Mouse (Mus musculus) hindbrain, embryonic 11.5 days (tissue): ENCODE results near the gene Cavin1. TPM values are rescaled to one million over a fixed set of nuclear protein-coding genes. Genes with fewer than 3 reads are reported as not detected.

Experiments used
- ATAC-seq: fragments of 200-750 bp; cut with Nextera tagmentation; 2 replicates; pipeline ENCODE4 v1.8.0; 2017; ENCODE audit warnings: mild to moderate bottlenecking, moderate TSS enrichment, moderate library complexity; ENCODE audit not compliant: low FRiP score
- DNase-seq: peaks from one replicate; pipeline ENCODE4 v3.0.0-alpha.2; 2015; ENCODE audit warnings: low spot score
- H3K27ac ChIP-seq: fragments of 300-500 bp; sonication (generic); 2 replicates; pipeline ENCODE4 v1.5.1; 2014; ENCODE audit warnings: mild to moderate bottlenecking, low read depth, low read length
- H3K27me3 ChIP-seq: fragments of 300-500 bp; sonication (generic); 2 replicates; pipeline ENCODE4 v1.6.1; 2014; ENCODE audit warnings: mild to moderate bottlenecking, low read length, moderate library complexity, mixed read lengths; ENCODE audit not compliant: control insufficient read depth, insufficient read depth
- H3K36me3 ChIP-seq: fragments of 300-500 bp; sonication (generic); 2 replicates; pipeline ENCODE4 v1.6.1; 2014; ENCODE audit warnings: mild to moderate bottlenecking, low read length, moderate library complexity, mixed read lengths; ENCODE audit not compliant: control insufficient read depth, insufficient read depth
- H3K4me1 ChIP-seq: fragments of 300-500 bp; sonication (generic); replicated peaks from 2 replicates; pipeline ENCODE4 v1.6.1; 2014; ENCODE audit warnings: low read length, mixed read lengths; ENCODE audit not compliant: control insufficient read depth, insufficient read depth
- H3K4me2 ChIP-seq: fragments of 300-500 bp; sonication (generic); replicated peaks from 2 replicates; pipeline ENCODE4 v1.6.1; 2014; ENCODE audit warnings: mild to moderate bottlenecking, low read depth, low read length
- H3K4me3 ChIP-seq: fragments of 300-500 bp; sonication (generic); 2 replicates; pipeline ENCODE4 v1.5.1; 2014; ENCODE audit warnings: low read depth, low read length
- H3K9ac ChIP-seq: fragments of 300-500 bp; sonication (generic); 2 replicates; pipeline ENCODE4 v1.6.1; 2014; ENCODE audit warnings: low read depth, low read length
- H3K9me3 ChIP-seq: fragments of 300-500 bp; sonication (generic); 2 replicates; pipeline ENCODE4 v1.6.1; 2016; ENCODE audit warnings: low read length; ENCODE audit not compliant: control insufficient read depth
- WGBS: fragments of 180-500 bp; shearing (Covaris S2); extraction: QIAGEN DNeasy Blood & Tissue Kit; methylation state at CpG from one replicate; pipeline ENCODE4 v1.1.7; 2014; 5-methylcytosine and 5-hydroxymethylcytosine counted together
- polyA plus RNA-seq: library from polyadenylated mRNA; unstranded; fragments of >200 nt; fragmentation: Nextera tagmentation; extraction: Ambion mirVana; gene quantifications from 2 replicates; pipeline ENCODE4 v1.2.1, GENCODE M21; 2014

The Cavin1 gene
- polyA plus RNA-seq, 1 experiment from 2014 or later = 11.9 TPM

DNA sequence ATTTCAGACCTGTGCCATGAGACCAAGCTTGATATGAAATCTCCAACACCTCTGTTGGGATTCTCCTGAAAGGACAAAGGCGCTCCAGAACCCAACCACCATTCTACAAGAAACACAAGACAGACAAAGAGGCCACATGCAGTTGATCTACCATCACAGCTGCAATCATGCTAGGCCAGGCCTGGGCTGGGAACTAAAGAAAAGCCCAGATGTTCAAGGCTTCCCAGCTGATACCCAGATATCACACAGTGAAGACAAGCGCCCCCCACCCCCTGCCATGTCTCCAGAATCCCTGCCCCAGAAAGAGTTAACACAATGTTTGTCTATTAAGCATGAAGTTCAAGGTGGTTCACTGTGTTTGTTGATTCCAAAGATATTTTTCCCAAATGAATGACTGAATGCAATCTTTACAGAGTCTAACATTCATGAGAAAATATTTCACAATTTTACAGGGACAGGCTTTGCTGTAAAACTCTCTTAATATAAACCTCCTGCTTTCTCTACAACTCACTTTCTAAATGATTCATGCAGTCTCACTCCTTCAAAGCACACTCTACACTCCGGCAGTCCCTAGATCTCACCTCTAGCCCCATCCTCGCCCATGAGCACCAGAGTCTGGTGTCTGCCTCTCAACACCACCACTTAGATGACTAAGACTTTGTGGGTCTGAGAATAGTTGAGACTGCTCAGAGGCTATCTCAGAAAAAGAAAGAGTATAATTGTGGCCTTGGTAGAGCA lies 49.6 kb downstream of the Cavin1 start:
- no peak overlapping the region for H3K4me2 ChIP-seq
- no peak overlapping the region for H3K9ac ChIP-seq
- WGBS = 89% methylated on average over 4 of the region's 4 CpGs
- H3K4me3 ChIP-seq = no peak overlapping the region
- H3K4me1 ChIP-seq = no peaks in the 10 kb centered on the region
- no peaks in the 10 kb centered on the region for H3K9me3 ChIP-seq
- H3K36me3 ChIP-seq = no peaks in the 10 kb centered on the region
- no peaks in the 10 kb centered on the region for H3K27me3 ChIP-seq
- DNase-seq (no peak), ATAC-seq (no peak)
- no peak overlapping the region for H3K27ac ChIP-seq

GRCm38 (mm10) chr11:100918007-100918406 lies 52.7 kb downstream of the Cavin1 start:
- 86% methylated on average over 5 of the region's 5 CpGs for WGBS
- no peaks in the 10 kb centered on the region for H3K36me3 ChIP-seq
- DNase-seq = no peak
- ATAC-seq = no peak
- H3K4me1 ChIP-seq = no peaks in the 10 kb centered on the region
- no peaks in the 10 kb centered on the region for H3K27me3 ChIP-seq
- H3K9ac ChIP-seq = no peak overlapping the region
- no peak overlapping the region for H3K27ac ChIP-seq
- H3K9me3 ChIP-seq = no peaks in the 10 kb centered on the region
- no peak overlapping the region for H3K4me2 ChIP-seq
- H3K4me3 ChIP-seq = no peak overlapping the region

DNA sequence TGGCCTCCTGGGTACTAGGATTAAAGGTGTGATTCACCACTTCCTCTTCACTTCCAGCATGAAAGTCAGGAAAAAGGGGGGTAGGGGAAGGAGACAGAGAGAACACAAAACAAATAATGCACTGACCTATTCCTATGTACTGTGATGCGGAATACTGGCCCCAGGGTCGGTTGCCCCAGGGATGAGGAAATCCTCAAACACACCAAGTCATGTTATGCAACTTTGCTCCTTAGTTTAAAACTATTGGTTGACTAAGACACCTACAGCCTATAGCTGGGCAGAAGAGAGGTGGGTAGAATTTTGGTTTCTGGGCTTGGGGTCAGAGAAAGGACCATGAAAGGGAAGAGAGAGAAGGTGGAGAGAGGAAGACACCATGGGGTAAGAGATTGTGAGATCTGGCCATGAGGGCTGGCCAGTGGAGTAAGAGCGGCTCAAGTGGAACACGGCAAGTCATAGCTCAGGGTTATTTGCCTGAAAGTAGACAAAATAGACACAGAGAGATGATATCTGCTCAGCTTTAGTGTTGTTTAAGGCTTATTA lies 54.2 kb downstream of the Cavin1 start:
- H3K9me3 ChIP-seq = no peaks in the 10 kb centered on the region

GRCm38 (mm10) chr11:100915063-100915462 lies 55.6 kb downstream of the Cavin1 start:
- no peaks in the 10 kb centered on the region for H3K9me3 ChIP-seq
- no peak overlapping the region for H3K27ac ChIP-seq
- 98% methylated on average over 3 of the region's 3 CpGs for WGBS
- H3K4me3 ChIP-seq = no peak overlapping the region
- no peak for ATAC-seq
- no peaks in the 10 kb centered on the region for H3K4me1 ChIP-seq
- H3K36me3 ChIP-seq = no peaks in the 10 kb centered on the region
- H3K9ac ChIP-seq = no peak overlapping the region
- DNase-seq = no peak
- H3K4me2 ChIP-seq = no peak overlapping the region
- no peaks in the 10 kb centered on the region for H3K27me3 ChIP-seq

More for the DNA sequence above, 54.2 kb downstream of the Cavin1 start:
- no peaks in the 10 kb centered on the region for H3K4me1 ChIP-seq
- no peak overlapping the region for H3K4me3 ChIP-seq
- no peak overlapping the region for H3K27ac ChIP-seq
- WGBS = 94% methylated on average over 4 of the region's 4 CpGs
- H3K9ac ChIP-seq = no peak overlapping the region
- H3K4me2 ChIP-seq = no peak overlapping the region
- DNase-seq (no peak), ATAC-seq (no peak)
- H3K36me3 ChIP-seq = no peaks in the 10 kb centered on the region
- no peaks in the 10 kb centered on the region for H3K27me3 ChIP-seq

- Histone ChIP-seq H3K36me3 (no peaks in the 10 kb centered on the region), H3K4me1 (no peaks in the 10 kb centered on the region), H3K27ac (no peak overlapping the region), H3K4me2 (no peak overlapping the region), H3K27me3 (no peaks in the 10 kb centered on the region), H3K9ac (no peak overlapping the region), H3K9me3 (no peaks in the 10 kb centered on the region), H3K4me3 (no peak overlapping the region)
- no peak for ATAC-seq
- no peak for DNase-seq
- 89% methylated on average over 5 of the region's 5 CpGs for WGBS
Observed at GRCm38 (mm10) chr11:100914415-100914814, 56.3 kb downstream of the Cavin1 start.

DNA sequence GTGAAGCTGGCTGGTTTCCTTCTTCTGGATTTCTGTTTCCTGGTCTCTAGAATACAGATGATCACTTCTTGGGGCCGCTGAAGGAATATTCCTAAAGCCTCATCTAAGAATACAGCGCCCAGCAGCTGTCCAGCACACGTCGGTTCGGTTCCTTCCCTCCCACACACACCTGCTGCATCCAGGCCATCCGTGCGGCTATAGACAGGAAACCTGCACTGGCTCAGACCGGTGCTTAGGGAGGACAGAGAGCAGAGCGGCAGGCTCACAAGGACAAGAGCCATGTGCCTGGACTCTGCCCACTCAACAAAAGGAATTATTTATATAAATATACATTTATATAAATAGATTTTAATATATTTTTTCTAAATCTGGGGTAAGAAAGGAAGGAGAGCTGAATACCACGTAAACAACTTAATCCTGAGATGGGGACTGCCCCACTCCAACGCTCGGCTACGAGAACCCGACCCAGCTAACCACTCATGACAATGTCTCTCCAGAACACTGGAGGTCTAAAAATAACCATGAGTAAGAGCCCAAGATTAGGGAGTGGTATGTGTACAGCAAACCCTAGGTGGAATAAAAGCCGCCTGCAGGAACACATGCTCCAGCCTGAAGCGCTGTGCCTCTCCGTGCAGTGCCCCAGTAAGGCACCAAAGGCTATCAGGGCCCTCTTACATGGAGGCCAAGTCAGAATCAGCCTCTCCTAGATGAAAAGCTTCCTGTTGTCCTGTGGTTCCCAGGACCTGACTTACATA lies 58.1 kb downstream of the Cavin1 start:
- H3K9me3 ChIP-seq = no peaks in the 10 kb centered on the region

GRCm38 (mm10) chr11:100908567-100908966 lies 62.1 kb downstream of the Cavin1 start:
- Histone ChIP-seq H3K4me3 (no peak overlapping the region), H3K36me3 (no peaks in the 10 kb centered on the region), H3K9ac (no peak overlapping the region), H3K4me2 (no peak overlapping the region), H3K4me1 (no peaks in the 10 kb centered on the region), H3K27me3 (no peaks in the 10 kb centered on the region), H3K9me3 (no peaks in the 10 kb centered on the region), H3K27ac (no peak overlapping the region)
- WGBS = 89% methylated on average over 9 of the region's 9 CpGs
- no peak for DNase-seq
- ATAC-seq = no peak

More for the DNA sequence above, 58.1 kb downstream of the Cavin1 start:
- H3K9ac ChIP-seq = no peak overlapping the region
- H3K27me3 ChIP-seq = no peaks in the 10 kb centered on the region
- H3K4me2 ChIP-seq = no peak overlapping the region
- WGBS = 94% methylated on average over 17 of the region's 17 CpGs
- no peak overlapping the region for H3K4me3 ChIP-seq
- H3K36me3 ChIP-seq = no peaks in the 10 kb centered on the region
- H3K27ac ChIP-seq = no peak overlapping the region
- DNase-seq = no peak
- no peak for ATAC-seq
- no peaks in the 10 kb centered on the region for H3K4me1 ChIP-seq

- WGBS = 72% methylated on average over 2 of the region's 2 CpGs
- no peak for DNase-seq
Observed at GRCm38 (mm10) chr11:100908112-100908511, 62.6 kb downstream of the Cavin1 start.

More at GRCm38 (mm10) chr11:100908112-100908511, 62.6 kb downstream of the Cavin1 start:
- ATAC-seq = no peak
- 0 out of 2 replicates have a peak, but pooled peaks cover 2% of the 10 kb centered on the region for H3K36me3 ChIP-seq
- no peaks in the 10 kb centered on the region for H3K27me3 ChIP-seq
- no peaks in the 10 kb centered on the region for H3K4me1 ChIP-seq
- H3K27ac ChIP-seq = no peak overlapping the region
- H3K9me3 ChIP-seq = no peaks in the 10 kb centered on the region
- H3K4me2 ChIP-seq = no peak overlapping the region
- H3K4me3 ChIP-seq = no peak overlapping the region
- H3K9ac ChIP-seq = no peak overlapping the region
